Mouse (Mus musculus) CH12.LX (cell line): ENCODE measurements around the gene Msi2. TPM values are rescaled to one million over a fixed set of nuclear protein-coding genes. Genes with fewer than 3 reads are reported as not detected.

ENCODE experiments used
- DNase-seq: peaks from one replicate; pipeline ENCODE4 v3.0.0-alpha.2; 2013; ENCODE audit errors: extremely low read depth
- H3K27ac ChIP-seq: 2 replicates; pipeline ENCODE4 v1.5.1; 2012; ENCODE audit warnings: low read depth, mild to moderate bottlenecking, control low read depth, moderate library complexity; ENCODE audit not compliant: insufficient read depth
- H3K27me3 ChIP-seq: replicated peaks from 2 replicates; pipeline ENCODE3; 2012; ENCODE audit warnings: inconsistent platforms
- H3K36me3 ChIP-seq, 2 experiments: replicated peaks in 1 of 2; 2 replicates each; pipeline versions ENCODE3 to v1.6.1; 2012; ENCODE audit warnings: inconsistent platforms in 1 of 2, low read length in 1 of 2, mild to moderate bottlenecking in 1 of 2, mixed read lengths in 1 of 2, moderate library complexity in 1 of 2; ENCODE audit not compliant: control insufficient read depth in 1 of 2, insufficient read depth in 1 of 2
- H3K4me1 ChIP-seq, 2 experiments: 2 replicates each; pipeline ENCODE4 v1.6.1; 2012; ENCODE audit warnings: inconsistent platforms in 1 of 2, moderate library complexity in 1 of 2; ENCODE audit not compliant: insufficient read depth in 2 of 2, control insufficient read depth in 1 of 2
- H3K4me2 ChIP-seq: 2 replicates; pipeline ENCODE4 v1.6.1; 2012; ENCODE audit warnings: low read depth, mild to moderate bottlenecking, control low read depth; ENCODE audit not compliant: poor library complexity, insufficient read depth, severe bottlenecking
- H3K4me3 ChIP-seq, 3 experiments: fragments of 150-350 bp in 1 of 3; sonication (generic) in 1 of 3; replicated peaks in 1 of 3; 2 replicates each; pipeline versions ENCODE3 to v1.5.1; 2011 to 2012; ENCODE audit warnings: low read depth in 2 of 3, low read length in 2 of 3, mild to moderate bottlenecking in 2 of 3, moderate library complexity in 2 of 3, control low read depth in 1 of 3, improper control_type of control experiment in 1 of 3, inconsistent platforms in 1 of 3, mixed read lengths in 1 of 3; ENCODE audit not compliant: poor library complexity in 1 of 3
- H3K79me2 ChIP-seq: replicated peaks from 2 replicates; pipeline ENCODE4 v1.6.1; 2012; ENCODE audit warnings: mild to moderate bottlenecking, moderate library complexity; ENCODE audit not compliant: control insufficient read depth, poor library complexity, insufficient read depth, severe bottlenecking; ENCODE audit errors: extremely low read depth
- H3K9ac ChIP-seq: 2 replicates; pipeline ENCODE4 v1.6.1; 2012; ENCODE audit warnings: low read depth, mild to moderate bottlenecking, control low read depth, moderate library complexity; ENCODE audit not compliant: insufficient read depth
- H3K9me3 ChIP-seq: replicated peaks from 2 replicates; pipeline ENCODE3; 2012; ENCODE audit warnings: low read length, inconsistent platforms, mixed read lengths
- BHLHE40 ChIP-seq: IDR thresholded peaks from 2 replicates; pipeline ENCODE4 v1.6.1; 2011; ENCODE audit warnings: mild to moderate bottlenecking, low read depth, low read length, improper control_type of control experiment
- E2F4 ChIP-seq: IDR thresholded peaks from 2 replicates; pipeline ENCODE4 v1.6.1; 2011; ENCODE audit warnings: low read depth, low read length, improper control_type of control experiment; ENCODE audit not compliant: insufficient replicate concordance
- ELF1 ChIP-seq: IDR thresholded peaks from 2 replicates; pipeline ENCODE4 v1.6.1; 2014; ENCODE audit warnings: low read depth, mild to moderate bottlenecking, inconsistent platforms, low read length, improper control_type of control experiment
- EP300 ChIP-seq: IDR thresholded peaks from 2 replicates; pipeline ENCODE4 v1.6.1; 2011; ENCODE audit warnings: low read length, improper control_type of control experiment
- ETS1 ChIP-seq: conservative IDR thresholded peaks from 2 replicates; pipeline ENCODE4 v1.6.1; 2012; ENCODE audit warnings: low read depth, mild to moderate bottlenecking, inconsistent platforms, low read length, improper control_type of control experiment, moderate library complexity
- HCFC1 ChIP-seq: IDR thresholded peaks from 2 replicates; pipeline ENCODE4 v1.6.1; 2012; ENCODE audit warnings: low read depth, mild to moderate bottlenecking, inconsistent platforms, low read length, improper control_type of control experiment
- IRF4 ChIP-seq: IDR thresholded peaks from 2 replicates; pipeline ENCODE4 v1.6.1; 2014; ENCODE audit warnings: low read depth, mild to moderate bottlenecking, inconsistent platforms, low read length, improper control_type of control experiment
- JUN ChIP-seq: IDR thresholded peaks from 2 replicates; pipeline ENCODE4 v1.6.1; 2011; ENCODE audit warnings: low read depth, mild to moderate bottlenecking, low read length, improper control_type of control experiment, moderate library complexity; ENCODE audit not compliant: insufficient read depth
- JUND ChIP-seq: conservative IDR thresholded peaks from 2 replicates; pipeline ENCODE4 v1.6.1; 2011; ENCODE audit warnings: low read depth, low read length, improper control_type of control experiment
- MAFK ChIP-seq: IDR thresholded peaks from 2 replicates; pipeline ENCODE4 v1.6.1; 2011; ENCODE audit warnings: low read length, improper control_type of control experiment; ENCODE audit not compliant: insufficient replicate concordance
- MAX ChIP-seq: IDR thresholded peaks from 2 replicates; pipeline ENCODE4 v1.6.1; 2011; ENCODE audit warnings: low read length, improper control_type of control experiment
- MXI1 ChIP-seq: IDR thresholded peaks from 2 replicates; pipeline ENCODE4 v1.6.1; 2011; ENCODE audit warnings: mild to moderate bottlenecking, low read depth, low read length, improper control_type of control experiment
- MYC ChIP-seq: IDR thresholded peaks from 2 replicates; pipeline ENCODE4 v1.6.1; 2011; ENCODE audit warnings: low read depth, mild to moderate bottlenecking, improper control_type of control experiment, low read length
- NELFE ChIP-seq: IDR thresholded peaks from 2 replicates; pipeline ENCODE4 v1.6.1; 2011; ENCODE audit warnings: low read depth, low read length, improper control_type of control experiment
- PAX5 ChIP-seq: IDR thresholded peaks from 2 replicates; pipeline ENCODE4 v1.6.1; 2012; ENCODE audit warnings: low read length, inconsistent platforms, mixed read lengths
- POLR2A ChIP-seq: IDR thresholded peaks from 2 replicates; pipeline ENCODE4 v1.6.1; 2011; ENCODE audit warnings: low read depth, mild to moderate bottlenecking, improper control_type of control experiment, low read length
- POLR2AphosphoS2 ChIP-seq: IDR thresholded peaks from 2 replicates; pipeline ENCODE4 v1.6.1; 2011; ENCODE audit warnings: low read depth, low read length, improper control_type of control experiment
- RCOR1 ChIP-seq: conservative IDR thresholded peaks from 2 replicates; pipeline ENCODE4 v1.6.1; 2012; ENCODE audit warnings: low read depth, mild to moderate bottlenecking, inconsistent platforms, low read length, improper control_type of control experiment
- SIN3A ChIP-seq: IDR thresholded peaks from 2 replicates; pipeline ENCODE4 v1.6.1; 2012; ENCODE audit warnings: low read length, improper control_type of control experiment, inconsistent platforms
- SMC3 ChIP-seq: IDR thresholded peaks from 2 replicates; pipeline ENCODE4 v1.6.1; 2011; ENCODE audit warnings: low read depth, low read length, improper control_type of control experiment
- TBP ChIP-seq: conservative IDR thresholded peaks from 2 replicates; pipeline ENCODE4 v1.6.1; 2011; ENCODE audit warnings: low read depth, low read length, improper control_type of control experiment
- UBTF ChIP-seq: IDR thresholded peaks from 2 replicates; pipeline ENCODE4 v1.6.1; 2012; ENCODE audit warnings: low read depth, mild to moderate bottlenecking, inconsistent platforms, low read length, improper control_type of control experiment, moderate library complexity
- USF2 ChIP-seq: conservative IDR thresholded peaks from 2 replicates; pipeline ENCODE4 v1.6.1; 2011; ENCODE audit warnings: low read depth, low read length, improper control_type of control experiment
- ZKSCAN1 ChIP-seq: IDR thresholded peaks from 2 replicates; pipeline ENCODE4 v1.6.1; 2012; ENCODE audit warnings: low read depth, inconsistent platforms, low read length, improper control_type of control experiment, borderline replicate concordance
- ZMIZ1 ChIP-seq: IDR thresholded peaks from 2 replicates; pipeline ENCODE4 v1.6.1; 2012; ENCODE audit warnings: low read depth, mild to moderate bottlenecking, inconsistent platforms, low read length, improper control_type of control experiment
- ZNF384 ChIP-seq: IDR thresholded peaks from 2 replicates; pipeline ENCODE4 v1.6.1; 2012; ENCODE audit warnings: low read depth, low read length, improper control_type of control experiment, inconsistent platforms
- dilution Hi-C: fragments of 300-500 bp; cut with MboI; formaldehyde crosslinking; loops from 2 replicates; pipeline ENCODE4 v1.14.3; 2020; ENCODE audit warnings: low sequenced_read_pairs; ENCODE audit not compliant: extremely low pct_unique_long_range_greater_than_20kb, extremely low pct_ligation_motif_present
- in situ Hi-C: fragments of 300-500 bp; cut with MboI; formaldehyde crosslinking; loops from 3 replicates; pipeline ENCODE4 v1.14.3; 2019; ENCODE audit warnings: low sequenced_read_pairs, low pct_ligation_motif_present, low pct_unique_long_range_greater_than_20kb, mixed read lengths
- polyA plus RNA-seq: library from polyadenylated mRNA; unstranded; fragments of >175 nt; gene quantifications from 2 replicates; pipeline ENCODE4 v1.2.1, GENCODE M21; 2012; ENCODE audit warnings: low read depth; ENCODE audit not compliant: insufficient read length
- total RNA-seq, 2 experiments: library from RNA; depleted of rRNA; stranded (reverse); fragments of 300-350 nt in 1 of 2; fragments of >200 nt in 1 of 2; gene quantifications; 2 replicates each; pipeline ENCODE4 v1.2.3; 2012 to 2014

Gene Msi2
- total and polyA plus RNA-seq, 3 experiments, result 40.3 to 73.1 (median 52.6) TPM

GRCm38 (mm10) chr11:88401333-88401732, 317.0 kb downstream of the Msi2 start:
- dilution Hi-C loops, result no loop called here

GRCm38 (mm10) chr11:88400926-88401325, 317.4 kb downstream of the Msi2 start:
- Histone ChIP-seq H3K4me1 (peaks cover 15 to 59% of the 10 kb centered on the region in 2 experiments), H3K36me3 (peaks cover 0 to 59% of the 10 kb centered on the region in 2 experiments)
- dilution Hi-C loops, result no loop called here

More at GRCm38 (mm10) chr11:88401333-88401732, 317.0 kb downstream of the Msi2 start:
- no peaks in the 10 kb centered on the region for H3K79me2 ChIP-seq
- no peak overlapping the region for H3K9ac ChIP-seq
- no peaks in the 10 kb centered on the region for H3K27me3 ChIP-seq
- H3K4me3 ChIP-seq, result no peak overlapping the region
- H3K4me1 ChIP-seq, result peaks cover 15 to 61% of the 10 kb centered on the region in 2 experiments
- H3K27ac ChIP-seq, result peak overlapping the region; percentile 26; the same call in 1 of the 2 replicates
- in situ Hi-C loops, result no loop called here
- no peak for DNase-seq
- H3K36me3 ChIP-seq, result peaks cover 3 to 63% of the 10 kb centered on the region in 2 experiments
- TF ChIP-seq POLR2A (no peak), MAX (peak; percentile 9; the same call in 1 of the 2 replicates)
- TF ChIP-seq, all 38 proteins: peak for 1
- Histone ChIP-seq H3K9me3 (no peaks in the 10 kb centered on the region), H3K4me2 (no peak overlapping the region)

GRCm38 (mm10) chr11:88400235-88400634, 318.1 kb downstream of the Msi2 start:
- Histone ChIP-seq H3K27ac (no peak overlapping the region), H3K9me3 (no peaks in the 10 kb centered on the region), H3K79me2 (no peaks in the 10 kb centered on the region), H3K9ac (no peak overlapping the region), H3K4me2 (no peak overlapping the region), H3K4me1 (peaks cover 17 to 62% of the 10 kb centered on the region in 2 experiments), H3K36me3 (peaks cover 0 to 61% of the 10 kb centered on the region in 2 experiments), H3K4me3 (no peak overlapping the region), H3K27me3 (no peaks in the 10 kb centered on the region)
- in situ Hi-C loops (no loop called here), dilution Hi-C loops (no loop called here)
- no peak for DNase-seq
- TF ChIP-seq JUN (no peak), JUND (no peak), RCOR1 (no peak)

More at GRCm38 (mm10) chr11:88400926-88401325, 317.4 kb downstream of the Msi2 start:
- no peak overlapping the region for H3K4me2 ChIP-seq
- H3K4me3 ChIP-seq, result no peak overlapping the region
- no peak overlapping the region for H3K9ac ChIP-seq
- no peak for TF ChIP-seq ZMIZ1
- TF ChIP-seq POLR2A, result no peak
- TF ChIP-seq ETS1, result no peak
- 0 out of 2 replicates have a peak, but pooled peaks have one; percentile 11 for TF ChIP-seq MXI1
- TF ChIP-seq HCFC1, result no peak
- TF ChIP-seq BHLHE40, result peak; percentile 61
- TF ChIP-seq UBTF, result no peak
- TF ChIP-seq POLR2AphosphoS2, result no peak
- no peak for TF ChIP-seq ZNF384
- TF ChIP-seq MAFK, result no peak
- TF ChIP-seq TBP, result no peak
- TF ChIP-seq E2F4, result no peak
- TF ChIP-seq JUND, result peak; percentile 78
- peak; percentile 5; the same call in 1 of the 2 replicates for TF ChIP-seq MAX
- no peak for TF ChIP-seq SIN3A
- TF ChIP-seq MYC, result 0 out of 2 replicates have a peak, but pooled peaks have one; percentile 23
- peak; percentile 63 for TF ChIP-seq ELF1
- TF ChIP-seq IRF4, result peak; percentile 90
- peak; percentile 76 for TF ChIP-seq JUN
- peak; percentile 54; the same call in 1 of the 2 replicates for TF ChIP-seq EP300
- no peak for TF ChIP-seq USF2
- no peak for TF ChIP-seq NELFE
- TF ChIP-seq PAX5, result no peak
- TF ChIP-seq SMC3, result no peak
- no peak for TF ChIP-seq ZKSCAN1
- no peaks in the 10 kb centered on the region for H3K27me3 ChIP-seq
- H3K9me3 ChIP-seq, result no peaks in the 10 kb centered on the region
- DNase-seq, result no peak
- H3K27ac ChIP-seq, result no peak overlapping the region
- no peaks in the 10 kb centered on the region for H3K79me2 ChIP-seq
- in situ Hi-C loops, result no loop called here
